Mouse (Mus musculus) MEL (cell line): ENCODE measurements around the gene Syt9. TPM values are rescaled to one million over a fixed set of nuclear protein-coding genes. Genes with fewer than 3 reads are reported as not detected.

Experiments
- DNase-seq: peaks from one replicate; pipeline ENCODE4 v3.0.0; 2011; ENCODE audit warnings: low read depth, low spot score
- H3K27ac ChIP-seq: 2 replicates; pipeline ENCODE4 v1.5.1; 2012; ENCODE audit warnings: low read depth, mild to moderate bottlenecking, control low read depth, low read length, moderate library complexity; ENCODE audit not compliant: control insufficient read depth
- H3K27me3 ChIP-seq, 2 experiments: fragments of 150-350 bp in 1 of 2; sonication (generic) in 1 of 2; 2 replicates each; pipeline ENCODE4 v1.6.1; 2012; ENCODE audit warnings: low read length in 2 of 2, mild to moderate bottlenecking in 2 of 2, improper control_type of control experiment in 1 of 2, moderate library complexity in 1 of 2; ENCODE audit not compliant: insufficient read depth in 2 of 2, control insufficient read depth in 1 of 2
- H3K36me3 ChIP-seq, 2 experiments: 2 replicates each; pipeline ENCODE4 v1.6.1; 2012 to 2014; ENCODE audit warnings: low read length in 2 of 2, improper control_type of control experiment in 1 of 2, inconsistent platforms in 1 of 2, mild to moderate bottlenecking in 1 of 2; ENCODE audit not compliant: insufficient read depth in 2 of 2, control insufficient read depth in 1 of 2
- H3K4me1 ChIP-seq, 2 experiments: fragments of 150-350 bp in 1 of 2; sonication (generic) in 1 of 2; 2 replicates each; pipeline ENCODE4 v1.6.1; 2012; ENCODE audit warnings: low read length in 2 of 2, improper control_type of control experiment in 1 of 2, mild to moderate bottlenecking in 1 of 2; ENCODE audit not compliant: insufficient read depth in 2 of 2, control insufficient read depth in 1 of 2
- H3K4me3 ChIP-seq, 2 experiments: fragments of 150-350 bp in 1 of 2; sonication (generic) in 1 of 2; 2 replicates each; pipeline ENCODE4 v1.5.1; 2012; ENCODE audit warnings: low read depth in 2 of 2, low read length in 2 of 2, mild to moderate bottlenecking in 2 of 2, moderate library complexity in 2 of 2, control low read depth in 1 of 2, improper control_type of control experiment in 1 of 2; ENCODE audit not compliant: control insufficient read depth in 1 of 2, insufficient read depth in 1 of 2
- H3K79me2 ChIP-seq: 2 replicates; pipeline ENCODE4 v1.6.1; 2012; ENCODE audit warnings: mild to moderate bottlenecking, low read length, moderate library complexity; ENCODE audit not compliant: control insufficient read depth, poor library complexity, insufficient read depth
- H3K9ac ChIP-seq: 2 replicates; pipeline ENCODE4 v1.6.1; 2012; ENCODE audit warnings: low read depth, mild to moderate bottlenecking, control low read depth, low read length, moderate library complexity; ENCODE audit not compliant: control insufficient read depth, poor library complexity, severe bottlenecking
- H3K9me3 ChIP-seq: fragments of 150-350 bp; sonication (generic); replicated peaks from 2 replicates; pipeline ENCODE4 v1.6.1; 2012; ENCODE audit warnings: mild to moderate bottlenecking, low read length, improper control_type of control experiment, moderate library complexity; ENCODE audit not compliant: insufficient read depth
- BHLHE40 ChIP-seq: IDR thresholded peaks from 2 replicates; pipeline ENCODE4 v1.6.1; 2012; ENCODE audit warnings: low read depth, mild to moderate bottlenecking, inconsistent platforms, low read length, improper control_type of control experiment, borderline replicate concordance
- CHD1 ChIP-seq: IDR thresholded peaks from 2 replicates; pipeline ENCODE4 v1.6.1; 2012; ENCODE audit warnings: low read depth, mild to moderate bottlenecking, inconsistent platforms, low read length, improper control_type of control experiment
- CHD2 ChIP-seq: IDR thresholded peaks from 2 replicates; pipeline ENCODE4 v1.6.1; 2011; ENCODE audit warnings: low read length, improper control_type of control experiment
- CTCF ChIP-seq, 3 experiments: IDR thresholded peaks in 2 of 3; conservative IDR thresholded peaks in 1 of 3; 2 replicates each; pipeline ENCODE4 v1.5.1; 2011 to 2012; ENCODE audit warnings: low read length in 3 of 3, low read depth in 2 of 3, mild to moderate bottlenecking in 2 of 3, improper control_type of control experiment in 1 of 3, inconsistent platforms in 1 of 3, mixed read lengths in 1 of 3, moderate library complexity in 1 of 3; ENCODE audit not compliant: control insufficient read depth in 1 of 3, insufficient read depth in 1 of 3, poor library complexity in 1 of 3, severe bottlenecking in 1 of 3
- E2F4 ChIP-seq: IDR thresholded peaks from 2 replicates; pipeline ENCODE4 v1.6.1; 2011; ENCODE audit warnings: low read depth, low read length, improper control_type of control experiment, borderline replicate concordance
- ELF1 ChIP-seq: IDR thresholded peaks from 2 replicates; pipeline ENCODE4 v1.6.1; 2014; ENCODE audit warnings: low read depth, mild to moderate bottlenecking, inconsistent platforms, low read length, improper control_type of control experiment, moderate library complexity
- EP300 ChIP-seq, 2 experiments: IDR thresholded peaks; 2 replicates each; pipeline ENCODE4 v1.6.1; 2011; ENCODE audit warnings: improper control_type of control experiment in 2 of 2, low read length in 2 of 2, low read depth in 1 of 2, mild to moderate bottlenecking in 1 of 2
- GATA1 ChIP-seq: IDR thresholded peaks from 2 replicates; pipeline ENCODE4 v1.6.1; 2011; ENCODE audit warnings: low read depth, low read length, improper control_type of control experiment
- KAT2A ChIP-seq: conservative IDR thresholded peaks from 2 replicates; pipeline ENCODE4 v1.6.1; 2012; ENCODE audit warnings: low read depth, low read length, improper control_type of control experiment, inconsistent platforms
- MAFK ChIP-seq: IDR thresholded peaks from 2 replicates; pipeline ENCODE4 v1.6.1; 2011; ENCODE audit warnings: low read depth, mild to moderate bottlenecking, low read length, improper control_type of control experiment, borderline replicate concordance
- MAX ChIP-seq: IDR thresholded peaks from 2 replicates; pipeline ENCODE4 v1.6.1; 2011; ENCODE audit warnings: low read length, improper control_type of control experiment
- MAZ ChIP-seq: IDR thresholded peaks from 2 replicates; pipeline ENCODE4 v1.6.1; 2012; ENCODE audit warnings: low read depth, mild to moderate bottlenecking, inconsistent platforms, low read length, improper control_type of control experiment
- MEF2A ChIP-seq: IDR thresholded peaks from 2 replicates; pipeline ENCODE4 v1.6.1; 2014; ENCODE audit warnings: low read depth, mild to moderate bottlenecking, inconsistent platforms, low read length, improper control_type of control experiment; ENCODE audit not compliant: poor library complexity, insufficient replicate concordance, severe bottlenecking; ENCODE audit errors: extremely low read depth
- MYB ChIP-seq: IDR thresholded peaks from 2 replicates; pipeline ENCODE4 v1.6.1; 2011; ENCODE audit warnings: mild to moderate bottlenecking, low read depth, low read length, improper control_type of control experiment
- NELFE ChIP-seq: IDR thresholded peaks from 2 replicates; pipeline ENCODE4 v1.6.1; 2011; ENCODE audit warnings: low read depth, low read length, improper control_type of control experiment
- NRF1 ChIP-seq: IDR thresholded peaks from 2 replicates; pipeline ENCODE4 v1.6.1; 2014; ENCODE audit warnings: low read depth, mild to moderate bottlenecking, inconsistent platforms, low read length, improper control_type of control experiment, moderate library complexity; ENCODE audit not compliant: poor library complexity, insufficient read depth, severe bottlenecking
- POLR2A ChIP-seq, 2 experiments: IDR thresholded peaks; 2 replicates each; pipeline ENCODE4 v1.6.1; 2011 to 2012; ENCODE audit warnings: low read length in 2 of 2, mild to moderate bottlenecking in 2 of 2, control low read depth in 1 of 2, improper control_type of control experiment in 1 of 2, low read depth in 1 of 2, moderate library complexity in 1 of 2; ENCODE audit not compliant: control insufficient read depth in 1 of 2, insufficient read depth in 1 of 2, poor library complexity in 1 of 2
- POLR2AphosphoS2 ChIP-seq: IDR thresholded peaks from 2 replicates; pipeline ENCODE4 v1.6.1; 2011; ENCODE audit warnings: low read length, improper control_type of control experiment
- RAD21 ChIP-seq: IDR thresholded peaks from 2 replicates; pipeline ENCODE4 v1.6.1; 2011; ENCODE audit warnings: mild to moderate bottlenecking, low read depth, low read length, improper control_type of control experiment
- RCOR1 ChIP-seq: IDR thresholded peaks from 2 replicates; pipeline ENCODE4 v1.6.1; 2012; ENCODE audit warnings: low read depth, mild to moderate bottlenecking, inconsistent platforms, low read length, improper control_type of control experiment
- SIN3A ChIP-seq: IDR thresholded peaks from 2 replicates; pipeline ENCODE4 v1.6.1; 2012; ENCODE audit warnings: low read length, improper control_type of control experiment, inconsistent platforms
- UBTF ChIP-seq: IDR thresholded peaks from 2 replicates; pipeline ENCODE4 v1.6.1; 2012; ENCODE audit warnings: low read depth, mild to moderate bottlenecking, inconsistent platforms, low read length, improper control_type of control experiment, moderate library complexity, borderline replicate concordance; ENCODE audit not compliant: insufficient read depth
- USF1 ChIP-seq: IDR thresholded peaks from 2 replicates; pipeline ENCODE4 v1.6.1; 2014; ENCODE audit warnings: low read depth, mild to moderate bottlenecking, inconsistent platforms, low read length, improper control_type of control experiment, moderate library complexity
- USF2 ChIP-seq, 2 experiments: IDR thresholded peaks; 2 replicates each; pipeline ENCODE4 v1.6.1; 2011 to 2012; ENCODE audit warnings: improper control_type of control experiment in 2 of 2, low read length in 2 of 2, borderline replicate concordance in 1 of 2, inconsistent platforms in 1 of 2, low read depth in 1 of 2, mild to moderate bottlenecking in 1 of 2; ENCODE audit not compliant: insufficient read depth in 1 of 2
- ZC3H11A ChIP-seq: IDR thresholded peaks from 2 replicates; pipeline ENCODE4 v1.6.1; 2012; ENCODE audit warnings: low read depth, mild to moderate bottlenecking, inconsistent platforms, low read length, improper control_type of control experiment
- ZKSCAN1 ChIP-seq: IDR thresholded peaks from 2 replicates; pipeline ENCODE4 v1.6.1; 2012; ENCODE audit warnings: low read depth, mild to moderate bottlenecking, inconsistent platforms, low read length, improper control_type of control experiment, moderate library complexity
- ZMIZ1 ChIP-seq: IDR thresholded peaks from 2 replicates; pipeline ENCODE4 v1.6.1; 2012; ENCODE audit warnings: low read depth, mild to moderate bottlenecking, inconsistent platforms, low read length, improper control_type of control experiment, moderate library complexity
- ZNF384 ChIP-seq: IDR thresholded peaks from 2 replicates; pipeline ENCODE4 v1.6.1; 2012; ENCODE audit warnings: low read depth, mild to moderate bottlenecking, inconsistent platforms, low read length, improper control_type of control experiment
- polyA plus RNA-seq, 2 experiments: library from polyadenylated mRNA; stranded (reverse) in 1 of 2; unstranded in 1 of 2; fragments of >175 nt in 1 of 2; fragments of >200 nt in 1 of 2; gene quantifications; 2 replicates each; pipeline versions ENCODE4 v1.2.1 to v1.2.4; 2012; ENCODE audit warnings: low replicate concordance in 2 of 2, low read depth in 1 of 2; ENCODE audit not compliant: insufficient read length in 2 of 2, insufficient read depth in 1 of 2, missing spikeins in 1 of 2
- total RNA-seq: library from RNA; depleted of rRNA; stranded (reverse); fragments of 300-350 nt; gene quantifications from 2 replicates; pipeline ENCODE4 v1.2.3, GENCODE M21; 2012

Syt9 gene
- total and polyA plus RNA-seq, 3 experiments = not detected

DNA sequence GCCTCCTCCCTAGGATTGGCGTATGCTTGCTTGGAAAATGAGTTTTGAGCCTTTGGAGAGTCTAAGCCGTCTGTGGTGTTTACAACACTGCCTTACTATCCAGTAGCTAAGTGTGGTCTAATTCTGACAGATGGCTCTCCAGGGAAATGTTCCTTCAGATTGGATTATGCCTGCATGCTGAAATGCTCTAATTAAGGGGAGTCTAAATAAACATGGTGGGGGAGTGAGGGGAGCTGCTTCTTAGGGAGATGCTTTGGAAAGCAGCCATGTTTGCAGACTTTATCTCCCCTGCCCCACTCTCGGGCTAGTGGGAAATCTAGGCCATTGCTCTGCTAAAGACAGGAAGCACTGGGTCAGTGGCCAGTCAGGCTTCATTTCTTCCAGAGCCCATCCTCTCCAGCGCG lies 84.6 kb downstream of the Syt9 start:
- H3K79me2 ChIP-seq = no peaks in the 10 kb centered on the region
- TF ChIP-seq USF1 (no peak), CTCF (IDR thresholded peaks at IDR 0.05 in 2 of 3, conservative IDR thresholded peaks at IDR 0.05 in 1 of 3; ENCODE audit: control insufficient read depth in 1 of 3, insufficient read depth in 1 of 3, low read depth in 2 of 3, low read length in 3 of 3, poor library complexity in 1 of 3, severe bottlenecking in 1 of 3) (no peak), GATA1 (no peak), ZKSCAN1 (no peak), POLR2A (IDR thresholded peaks at IDR 0.05; ENCODE audit: control insufficient read depth in 1 of 2, insufficient read depth in 1 of 2, low read depth in 1 of 2, low read length in 2 of 2, poor library complexity in 1 of 2) (no peak), MAX (no peak), EP300 (IDR thresholded peaks at IDR 0.05; ENCODE audit: low read depth in 1 of 2, low read length in 2 of 2) (no peak), USF2 (IDR thresholded peaks at IDR 0.05; ENCODE audit: borderline replicate concordance in 1 of 2, insufficient read depth in 1 of 2, low read depth in 1 of 2, low read length in 2 of 2) (no peak), UBTF (no peak), BHLHE40 (no peak), SIN3A (no peak), MYB (no peak), ZNF384 (no peak), NELFE (no peak), RCOR1 (no peak), MAFK (no peak), CHD2 (no peak)
- H3K27me3 ChIP-seq = no peaks in the 10 kb centered on the region
- no peaks in the 10 kb centered on the region for H3K9me3 ChIP-seq
- no peaks in the 10 kb centered on the region for H3K4me1 ChIP-seq
- H3K27ac ChIP-seq = no peak overlapping the region
- no peak for DNase-seq
- no peak overlapping the region for H3K9ac ChIP-seq
- H3K36me3 ChIP-seq = no peaks in the 10 kb centered on the region
- H3K4me3 ChIP-seq = no peak overlapping the region

DNA sequence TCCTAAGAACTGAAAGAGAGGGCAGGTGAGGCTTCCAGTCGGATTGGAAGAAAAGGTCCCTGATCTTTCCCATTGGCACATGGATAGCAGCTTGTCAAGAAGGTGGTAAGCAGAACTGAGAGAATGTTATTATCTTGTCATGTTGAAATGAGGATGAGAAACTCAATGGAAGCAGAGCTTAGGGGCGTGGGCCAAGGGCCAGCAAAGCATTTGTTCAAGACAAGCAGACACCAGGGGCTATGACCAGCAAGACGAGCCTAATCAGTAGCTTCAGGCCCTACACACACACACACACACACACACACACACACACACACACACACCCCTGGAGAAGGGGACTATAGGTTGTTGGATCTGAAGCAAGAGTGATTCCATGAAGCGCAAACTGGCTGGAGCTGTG lies 90.6 kb downstream of the Syt9 start:
- Histone ChIP-seq H3K27me3 (no peaks in the 10 kb centered on the region), H3K36me3 (no peaks in the 10 kb centered on the region), H3K4me3 (no peak overlapping the region), H3K79me2 (no peaks in the 10 kb centered on the region), H3K9me3 (no peaks in the 10 kb centered on the region), H3K4me1 (no peaks in the 10 kb centered on the region), H3K9ac (no peak overlapping the region), H3K27ac (no peak overlapping the region)
- TF ChIP-seq NRF1 (no peak), E2F4 (no peak), MAZ (no peak), POLR2AphosphoS2 (no peak), NELFE (no peak), ELF1 (no peak), MAFK (no peak), EP300 (IDR thresholded peaks at IDR 0.05; ENCODE audit: low read depth in 1 of 2, low read length in 2 of 2) (no peak), ZKSCAN1 (no peak), CTCF (IDR thresholded peaks at IDR 0.05 in 2 of 3, conservative IDR thresholded peaks at IDR 0.05 in 1 of 3; ENCODE audit: control insufficient read depth in 1 of 3, insufficient read depth in 1 of 3, low read depth in 2 of 3, low read length in 3 of 3, poor library complexity in 1 of 3, severe bottlenecking in 1 of 3) (no peak), BHLHE40 (no peak), KAT2A (no peak), MEF2A (no peak), ZC3H11A (no peak), ZMIZ1 (no peak), CHD1 (no peak), RAD21 (no peak)
- DNase-seq = no peak
